8 mouse cellular contexts compared by ENCODE assay signal in the genomic region with DNA sequence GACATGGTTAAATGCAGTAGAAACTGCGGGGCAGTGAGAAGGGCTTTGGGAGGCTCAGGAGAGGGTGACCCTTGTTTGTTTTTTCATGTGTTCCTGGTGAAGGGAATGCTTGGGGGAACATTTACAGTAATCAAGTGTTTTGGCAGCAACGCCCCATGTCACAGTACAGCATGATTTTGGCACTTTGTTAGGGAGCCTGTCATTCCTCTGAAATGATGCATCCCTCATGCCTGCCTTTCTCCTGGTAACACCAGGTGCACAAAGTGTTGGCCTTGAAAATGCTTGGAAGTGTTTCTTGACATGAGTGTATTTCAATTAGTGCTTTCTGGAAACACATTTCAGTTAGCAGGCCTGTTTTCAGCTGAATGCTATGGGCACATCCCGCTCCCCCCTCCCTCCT. TPM values are rescaled to one million over a fixed set of nuclear protein-coding genes. Genes with fewer than 3 reads are reported as not detected.
A peak's percentile ranks its signal among the peaks of the same experiment; 100 is the strongest.
DNase-seq lines count a peak whose midpoint lies in the region; ATAC-seq and TF ChIP-seq lines count a peak whose summit lies in the region.

No protein-coding gene starts in this region.

- peak overlapping the region; percentile 98 for H3K4me2 ChIP-seq in embryonic facial prominence, embryonic 14.5 days (ENCODE audit: low read depth, low read length)
- H3K4me2 ChIP-seq in hindbrain, embryonic 15.5 days = peak overlapping the region; percentile 72
- peak overlapping the region; percentile 94 for H3K4me2 ChIP-seq in midbrain, postnatal 0 days (ENCODE audit: low read depth, low read length, poor library complexity, severe bottlenecking)

- H3K27ac ChIP-seq in layer of hippocampus, adult 2 months = no peak overlapping the region
- no peak overlapping the region for H3K27ac ChIP-seq in embryonic facial prominence, embryonic 14.5 days (replicated peaks; ENCODE audit: low read depth, low read length)
- peak overlapping the region; percentile 10; the same call in 1 of the 2 replicates for H3K27ac ChIP-seq in hindbrain, embryonic 15.5 days (replicated peaks)
- 0 out of 2 replicates have a peak overlapping the region, but pooled peaks have one; percentile 27 for H3K27ac ChIP-seq in midbrain, postnatal 0 days (ENCODE audit: low read depth, low read length)

- no peak for DNase-seq in layer of hippocampus, adult 2 months (ENCODE audit: low spot score in 2 of 2)
- no peak for DNase-seq in layer of hippocampus, postnatal 25 days (ENCODE audit: extremely low spot score in 1 of 2, low spot score in 1 of 2)
- no peak for DNase-seq in embryonic facial prominence, embryonic 14.5 days (ENCODE audit: low spot score)
- DNase-seq in midbrain, postnatal 0 days (ENCODE audit: low spot score) = peak; percentile 39
- DNase-seq in frontal cortex, postnatal 36 days (ENCODE audit: low spot score in 2 of 2) = no peak
- no peak for DNase-seq in adrenal gland, postnatal 25 days
- DNase-seq in embryo, embryonic 10.5 days (ENCODE audit: low spot score) = no peak

- H3K9me3 ChIP-seq in embryonic facial prominence, embryonic 14.5 days (ENCODE audit: control insufficient read depth, low read length) = no peaks in the 10 kb centered on the region
- no peaks in the 10 kb centered on the region for H3K9me3 ChIP-seq in hindbrain, embryonic 15.5 days
- no peaks in the 10 kb centered on the region for H3K9me3 ChIP-seq in midbrain, postnatal 0 days (ENCODE audit: low read length)

- TF ChIP-seq CTCF in layer of hippocampus, adult 2 months (conservative IDR thresholded peaks at IDR 0.05) = no peak
- no peak for TF ChIP-seq CTCF in midbrain, postnatal 0 days (IDR thresholded peaks at IDR 0.05)

- 37% methylated on average over 3 of the region's 3 CpGs for WGBS in embryonic facial prominence, embryonic 14.5 days
- WGBS in hindbrain, embryonic 15.5 days = 27% methylated on average over 3 of the region's 3 CpGs
- 35% methylated on average over 3 of the region's 3 CpGs for WGBS in midbrain, postnatal 0 days

- H3K4me1 ChIP-seq in embryonic facial prominence, embryonic 14.5 days (ENCODE audit: control insufficient read depth, insufficient read depth, low read length) = peaks cover 40% of the 10 kb centered on the region
- peaks cover 67% of the 10 kb centered on the region for H3K4me1 ChIP-seq in hindbrain, embryonic 15.5 days (replicated peaks)
- H3K4me1 ChIP-seq in midbrain, postnatal 0 days (ENCODE audit: insufficient read depth, low read length) = peaks cover 3% of the 10 kb centered on the region; the same call in 1 of the 2 replicates

- ATAC-seq in embryonic facial prominence, embryonic 14.5 days (ENCODE audit: low read depth) = no peak
- ATAC-seq in hindbrain, embryonic 15.5 days (ENCODE audit: low FRiP score, low read depth) = no peak
- ATAC-seq in midbrain, postnatal 0 days (ENCODE audit: low FRiP score) = no peak

- no peaks in the 10 kb centered on the region for H3K27me3 ChIP-seq in embryonic facial prominence, embryonic 14.5 days (replicated peaks; ENCODE audit: control insufficient read depth, insufficient read depth, low read length)
- H3K27me3 ChIP-seq in hindbrain, embryonic 15.5 days = no peaks in the 10 kb centered on the region
- no peaks in the 10 kb centered on the region for H3K27me3 ChIP-seq in midbrain, postnatal 0 days (ENCODE audit: insufficient read depth, low read length)

- H3K9ac ChIP-seq in embryonic facial prominence, embryonic 14.5 days (ENCODE audit: low read depth, low read length) = no peak overlapping the region
- peak overlapping the region; percentile 90 for H3K9ac ChIP-seq in hindbrain, embryonic 15.5 days
- peak overlapping the region; percentile 72 for H3K9ac ChIP-seq in midbrain, postnatal 0 days (replicated peaks; ENCODE audit: low read length, poor library complexity, severe bottlenecking)

- H3K4me3 ChIP-seq in layer of hippocampus, adult 2 months = peak overlapping the region; percentile 47
- peak overlapping the region; percentile 90 for H3K4me3 ChIP-seq in embryonic facial prominence, embryonic 14.5 days (ENCODE audit: low read depth, low read length)
- H3K4me3 ChIP-seq in hindbrain, embryonic 15.5 days = peak overlapping the region; percentile 97
- H3K4me3 ChIP-seq in midbrain, postnatal 0 days (ENCODE audit: low read depth, low read length) = peak overlapping the region; percentile 88

- H3K36me3 ChIP-seq in embryonic facial prominence, embryonic 14.5 days (ENCODE audit: control insufficient read depth, insufficient read depth, low read length) = no peaks in the 10 kb centered on the region
- no peaks in the 10 kb centered on the region for H3K36me3 ChIP-seq in hindbrain, embryonic 15.5 days
- no peaks in the 10 kb centered on the region for H3K36me3 ChIP-seq in midbrain, postnatal 0 days (ENCODE audit: insufficient read depth, low read length)

RNA-seq across cellular contexts. Expression of gene Crim1, which starts 2.7 kb away (rescaled TPM):
- total RNA-seq in layer of hippocampus, adult 2 months (2021) = 100 to 1,000 TPM; 138 to 153 TPM
- total RNA-seq in layer of hippocampus, postnatal 25 days (2021) = 100 to 1,000 TPM; 118 to 130 TPM
- polyA plus RNA-seq in embryonic facial prominence, embryonic 14.5 days (2014; fragmentation: Nextera tagmentation; extraction: Ambion mirVana) = 6.3 and 7.2 TPM in 2 replicates
- 15.5 and 16.7 TPM in 2 replicates for polyA plus RNA-seq in hindbrain, embryonic 15.5 days (2015; fragmentation: Nextera tagmentation; extraction: Ambion mirVana)
- 108 and 119 TPM in 2 replicates for total RNA-seq in midbrain, postnatal 0 days (2014; rRNA removed)
- polyA plus RNA-seq in midbrain, postnatal 0 days (2015; fragmentation: Nextera tagmentation; extraction: Ambion mirVana) = 13.1 and 16.5 TPM in 2 replicates
- 38.5 and 45.9 TPM in 2 replicates for total RNA-seq in adrenal gland, postnatal 25 days (2021)

Comparison
In these comparisons a context has a peak if more than half of its experiments do, and no peak if none do; other contexts are left out.
1. H3K27ac ChIP-seq: peak in hindbrain, embryonic 15.5 days (single experiment) and midbrain, postnatal 0 days (single experiment); none in layer of hippocampus, adult 2 months (single experiment) and embryonic facial prominence, embryonic 14.5 days (single experiment).
2. H3K4me3 ChIP-seq: peak in every context shown above with its lines; median percentile 97 in hindbrain, embryonic 15.5 days; 90 in embryonic facial prominence, embryonic 14.5 days; 88 in midbrain, postnatal 0 days; 47 in layer of hippocampus, adult 2 months.
3. Peak in every context shown above with its lines, with median percentiles within 50 percentile points of each other: H3K4me2 ChIP-seq.